Mouse (Mus musculus) cerebellum, postnatal 4 days (tissue): ENCODE measurements at regions not wholly inside any gene's neighbourhood (a gene's known extent, or its start where the extent isn't known, plus 50 kb on each side); places are given as distances from the start of the nearest gene placed in this dataset.

Experiments
- DNase-seq, 2 experiments: peaks; one replicate each; pipeline ENCODE4 v3.0.0; 2022; ENCODE audit warnings: low spot score in 2 of 2, mixed read lengths in 1 of 2

GRCm38 (mm10) chr10:17261825-17262205 is 461.2 kb upstream of the Cited2 start:
- DNase-seq: no peak

DNA sequence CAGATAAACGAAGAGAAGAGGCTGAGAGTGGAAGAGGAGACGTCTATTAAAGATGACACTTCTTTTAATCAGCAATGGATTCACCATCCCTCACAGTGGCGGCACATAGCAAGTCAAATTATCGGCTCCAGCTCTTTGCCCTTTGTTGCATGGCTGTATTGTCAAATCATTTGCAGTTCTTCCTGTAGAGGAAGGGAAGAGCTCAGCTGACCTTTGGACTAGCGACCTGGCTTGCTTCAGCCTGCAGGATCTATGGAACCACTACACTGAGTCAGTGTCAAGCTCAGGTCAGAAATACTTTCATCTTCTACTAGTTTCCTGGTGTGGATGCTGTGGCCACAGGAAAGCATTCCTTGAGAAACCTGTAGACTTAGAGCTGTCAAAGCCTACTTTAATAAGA is 450.4 kb upstream of the Cited2 start:
- DNase-seq: no peak

DNA sequence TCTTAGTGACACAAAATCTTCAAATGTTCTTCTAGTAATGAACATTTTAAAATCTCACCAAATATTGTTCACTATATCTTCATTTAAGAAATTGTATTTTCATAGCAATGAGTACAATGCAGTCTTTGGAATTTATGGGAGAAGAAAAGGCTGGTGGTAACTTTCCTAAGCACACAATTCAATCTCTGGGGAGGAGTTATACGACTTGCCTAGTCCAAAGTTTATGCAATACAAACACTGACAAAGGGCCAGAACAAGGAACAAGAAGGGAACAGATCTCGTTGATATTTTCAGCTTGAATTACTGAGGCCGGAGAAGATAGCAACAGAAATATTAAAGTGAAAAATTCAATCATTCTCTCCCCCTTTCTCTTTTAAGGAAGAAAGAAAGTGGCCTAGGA is 449.2 kb upstream of the Cited2 start:
- no peak for DNase-seq

DNA sequence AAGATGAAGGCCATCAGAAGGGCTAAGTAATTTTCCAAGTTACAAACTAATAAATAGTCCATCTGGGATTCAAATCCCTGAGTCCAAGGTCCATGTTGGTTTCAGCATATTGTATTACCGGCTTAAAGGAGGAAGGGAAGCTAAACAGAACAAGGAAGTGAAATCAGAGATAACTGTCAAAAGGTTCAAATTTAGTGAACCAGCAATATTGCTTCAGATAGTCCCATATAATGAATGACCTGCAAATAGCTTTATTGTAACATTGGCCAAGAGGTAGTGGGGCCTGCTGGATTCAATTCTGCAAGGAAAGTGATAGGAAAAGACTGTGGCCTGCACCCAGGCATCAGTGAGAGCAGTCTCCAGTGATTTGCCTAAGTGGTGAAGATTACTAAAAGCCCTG is 447.8 kb upstream of the Cited2 start:
- DNase-seq: no peak

- DNase-seq: no peak
These were observed 445.1 kb upstream of the Cited2 start for GRCm38 (mm10) chr10:17277911-17278310.

- DNase-seq: no peak
These were observed 438.2 kb upstream of the Cited2 start for GRCm38 (mm10) chr10:17284858-17285257.

DNA sequence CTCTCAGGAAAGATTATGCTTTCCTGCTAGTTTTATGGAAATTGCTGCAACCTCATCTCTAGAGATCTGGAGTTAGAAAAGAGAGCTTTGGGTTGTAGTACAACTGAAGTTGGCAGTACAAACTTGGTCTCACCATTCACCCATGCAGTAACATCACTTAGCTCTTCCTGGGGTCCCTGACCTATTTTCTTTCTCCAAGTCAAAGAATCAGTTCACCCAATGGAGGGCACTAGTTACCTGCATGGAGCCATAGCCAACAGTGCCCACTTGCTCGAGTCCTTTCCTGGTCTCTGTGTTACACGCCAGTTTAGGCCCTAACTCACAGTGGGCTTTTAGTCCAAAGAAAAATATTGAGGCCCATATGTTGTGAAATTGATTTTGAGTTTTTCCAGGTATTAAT is 435.9 kb upstream of the Cited2 start:
- no peak for DNase-seq

DNA sequence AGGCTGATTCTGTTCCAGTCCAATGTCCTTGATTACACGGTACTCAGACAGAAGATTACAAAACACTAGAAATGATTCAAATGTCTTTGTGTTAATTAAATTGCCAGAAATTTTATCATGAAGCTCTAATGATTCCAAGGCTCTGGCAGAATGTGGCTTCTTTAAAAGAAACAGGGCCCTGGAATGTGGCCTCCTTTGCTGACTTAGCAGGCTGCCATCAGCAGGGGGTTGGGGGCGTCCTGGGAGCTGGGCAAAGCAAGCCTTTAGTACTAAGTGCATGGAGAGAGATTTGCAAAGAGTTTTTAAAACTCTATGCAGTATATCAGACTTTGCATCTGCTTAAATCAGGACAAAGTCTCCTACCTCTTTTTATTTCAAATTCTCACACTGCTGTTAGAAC is 434.8 kb upstream of the Cited2 start:
- DNase-seq: no peak

GRCm38 (mm10) chr10:17292331-17292730 is 430.7 kb upstream of the Cited2 start:
- DNase-seq: no peak

- no peak for DNase-seq
These were observed 428.6 kb upstream of the Cited2 start for GRCm38 (mm10) chr10:17294440-17294839.

DNA sequence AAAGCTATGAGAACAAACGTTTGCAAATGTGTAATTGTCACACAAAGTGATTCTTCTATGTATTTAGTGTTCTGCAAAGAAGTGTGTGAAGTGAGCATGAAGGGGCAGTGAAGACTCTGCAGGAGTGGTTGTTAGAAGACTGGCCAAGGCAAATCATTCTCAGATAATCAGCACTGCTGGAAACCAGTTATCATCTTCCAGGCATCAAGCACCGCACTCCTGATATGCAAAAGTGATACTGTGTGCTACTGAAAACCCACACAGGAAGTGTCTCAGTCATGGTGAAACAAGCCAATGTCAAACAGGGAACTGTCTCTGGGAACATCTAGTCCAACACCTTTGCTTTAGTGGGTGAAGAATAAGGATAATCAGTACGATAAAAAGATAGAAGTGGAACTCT is 427.9 kb upstream of the Cited2 start:
- DNase-seq: no peak

GRCm38 (mm10) chr10:17299600-17299999 is 423.4 kb upstream of the Cited2 start:
- DNase-seq: no peak

GRCm38 (mm10) chr10:17326724-17327123 is 396.3 kb upstream of the Cited2 start:
- DNase-seq: no peak

- DNase-seq: no peak
These were observed 392.0 kb upstream of the Cited2 start for GRCm38 (mm10) chr10:17330904-17331606.

DNA sequence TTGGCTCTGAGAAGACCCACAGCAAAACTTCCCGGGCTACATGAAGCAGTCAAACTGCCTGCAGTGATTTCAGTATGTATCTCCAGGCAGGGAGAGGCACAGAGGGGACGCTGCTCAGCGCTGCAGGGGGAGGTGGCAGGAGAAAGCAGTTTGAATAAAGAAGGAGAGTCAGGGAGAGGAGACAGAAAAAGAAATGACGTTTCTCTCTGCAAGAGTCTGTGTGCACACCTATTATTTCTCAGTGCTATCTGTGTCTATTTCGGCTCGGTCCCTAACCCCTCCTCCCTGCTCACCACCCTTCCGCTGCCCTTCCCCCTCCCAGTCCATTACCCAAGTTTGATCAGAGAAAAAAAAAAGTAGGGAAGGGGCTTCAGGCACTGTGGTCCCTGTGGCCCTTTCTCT is 391.4 kb upstream of the Cited2 start:
- DNase-seq: peak in 1 of 2 experiments; percentile 16

- DNase-seq: peak in 1 of 2 experiments; percentile 28
These were observed 390.8 kb upstream of the Cited2 start for GRCm38 (mm10) chr10:17332025-17332767.

GRCm38 (mm10) chr10:17332986-17333385 is 390.0 kb upstream of the Cited2 start:
- no peak for DNase-seq

GRCm38 (mm10) chr10:17333676-17334075 is 389.3 kb upstream of the Cited2 start:
- no peak for DNase-seq

DNA sequence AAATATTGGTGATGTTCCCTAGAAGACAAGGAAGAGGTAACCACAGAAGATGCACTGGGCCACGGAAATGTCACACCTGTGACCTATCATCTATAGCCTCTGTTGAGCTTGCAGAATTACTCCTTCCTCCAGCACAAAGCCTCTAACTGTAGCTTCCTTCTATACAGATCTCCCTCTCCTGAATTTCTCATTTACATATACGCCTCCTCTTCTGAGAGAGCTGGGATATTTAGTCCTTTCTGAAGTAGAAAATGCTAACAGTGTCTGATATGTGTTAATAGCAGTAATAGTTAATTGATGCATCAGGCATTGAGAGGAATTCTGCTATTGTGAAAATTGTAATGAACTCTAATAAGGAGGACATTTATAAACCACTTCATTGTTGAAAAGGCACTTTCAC is 385.8 kb upstream of the Cited2 start:
- no peak for DNase-seq

DNA sequence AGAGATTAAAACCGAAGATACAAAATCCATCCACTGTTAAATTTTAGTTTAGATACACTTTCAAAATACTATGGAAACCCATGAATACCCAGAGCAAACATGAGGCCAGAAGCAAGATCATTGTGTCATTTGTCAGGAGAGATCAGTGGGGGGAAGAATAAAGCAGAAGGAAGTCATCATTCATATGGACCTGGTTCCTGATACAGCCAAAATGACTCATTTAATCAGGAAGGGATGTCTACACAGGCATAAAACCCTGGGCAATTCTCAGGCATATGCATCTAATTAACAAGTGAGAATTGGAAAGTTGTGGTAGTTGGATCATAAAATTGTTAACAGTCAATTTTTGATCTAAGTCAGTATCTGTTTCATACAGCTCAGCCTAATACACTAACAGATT is 379.2 kb upstream of the Cited2 start:
- DNase-seq: no peak

GRCm38 (mm10) chr10:17352202-17352994 is 370.6 kb upstream of the Cited2 start:
- DNase-seq: no peak

DNA sequence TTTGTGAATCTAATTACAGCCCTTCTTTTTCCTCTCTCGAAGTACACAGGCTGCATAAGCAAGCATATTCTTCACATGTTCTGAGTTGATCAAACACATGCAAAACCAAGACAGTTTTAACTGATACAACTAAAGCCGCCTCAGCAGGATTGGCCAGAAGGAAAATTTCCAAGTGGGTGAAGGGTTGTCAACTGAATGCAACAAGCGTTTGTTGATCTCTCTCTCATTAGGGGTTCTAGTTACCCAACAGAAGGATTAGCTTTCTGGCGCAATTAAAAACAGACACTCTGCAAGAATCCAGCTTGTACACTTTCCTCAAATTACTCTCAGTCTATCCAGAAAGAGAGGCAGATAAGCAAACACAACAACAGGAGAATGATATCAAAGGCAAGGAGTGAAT is 367.5 kb upstream of the Cited2 start:
- DNase-seq: no peak

DNA sequence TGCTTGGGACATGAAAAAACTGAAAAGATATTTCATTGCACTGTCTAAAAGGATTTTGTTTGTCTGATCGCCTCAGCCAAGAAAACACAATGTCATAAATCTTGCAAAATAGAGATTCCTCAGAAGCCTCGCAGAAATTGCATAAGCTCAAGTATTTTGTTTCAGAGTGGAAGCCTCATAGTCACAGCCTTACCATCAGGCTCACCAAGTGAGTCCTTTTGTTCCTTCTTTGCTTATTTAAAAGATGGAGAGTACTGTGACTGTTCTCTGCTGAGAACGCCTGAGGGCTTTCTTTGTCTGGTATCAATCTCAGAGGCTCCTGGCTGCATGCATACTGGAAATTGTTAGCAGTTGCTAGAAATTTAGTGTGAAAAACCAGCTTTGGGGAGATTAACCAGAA is 367.0 kb upstream of the Cited2 start:
- DNase-seq: no peak
